Mouse (Mus musculus): ENCODE results near the gene Srsf7.

GRCm38 (mm10) chr17:80254421-80254820 lies 47.3 kb upstream of the Srsf7 start:
- TF ChIP-seq POLR2A (IDR thresholded peaks at IDR 0.05; ENCODE audit: low read depth, low read length) (no peak), CTCF (IDR thresholded peaks at IDR 0.05; ENCODE audit: extremely low read depth, insufficient read depth, insufficient read length, insufficient replicate concordance) (no peak)

All from spleen, adult 2 months (tissue).